Mouse (Mus musculus) neural tube, embryonic 15.5 days (tissue): Measurements from ENCODE around the gene Abcc4. TPM values are rescaled to one million over a fixed set of nuclear protein-coding genes. Genes with fewer than 3 reads are reported as not detected.

Experiments
- ATAC-seq: fragments of 200-750 bp; cut with Nextera tagmentation; 2 replicates; pipeline ENCODE4 v1.8.0; 2017; ENCODE audit warnings: mild to moderate bottlenecking, moderate TSS enrichment, moderate library complexity; ENCODE audit not compliant: low FRiP score
- H3K27ac ChIP-seq: fragments of 300-500 bp; sonication (generic); replicated peaks from 2 replicates; pipeline ENCODE4 v1.5.1; 2015; ENCODE audit warnings: mild to moderate bottlenecking, inconsistent platforms
- H3K27me3 ChIP-seq: fragments of 300-500 bp; sonication (generic); replicated peaks from 2 replicates; pipeline ENCODE4 v1.6.1; 2015; ENCODE audit warnings: inconsistent platforms
- H3K36me3 ChIP-seq: fragments of 300-500 bp; sonication (generic); 2 replicates; pipeline ENCODE4 v1.6.1; 2015; ENCODE audit warnings: inconsistent platforms
- H3K4me1 ChIP-seq: fragments of 300-500 bp; sonication (generic); 2 replicates; pipeline ENCODE4 v1.6.1; 2015; ENCODE audit warnings: inconsistent platforms
- H3K4me2 ChIP-seq: fragments of 300-500 bp; sonication (generic); 2 replicates; pipeline ENCODE4 v1.6.1; 2015; ENCODE audit warnings: inconsistent platforms, mild to moderate bottlenecking, moderate library complexity
- H3K4me3 ChIP-seq: fragments of 300-500 bp; sonication (generic); replicated peaks from 2 replicates; pipeline ENCODE4 v1.5.1; 2015; ENCODE audit warnings: mild to moderate bottlenecking, inconsistent platforms
- H3K9ac ChIP-seq: fragments of 300-500 bp; sonication (generic); replicated peaks from 2 replicates; pipeline ENCODE4 v1.6.1; 2015; ENCODE audit warnings: mild to moderate bottlenecking, inconsistent platforms
- H3K9me3 ChIP-seq: fragments of 300-500 bp; sonication (generic); replicated peaks from 2 replicates; pipeline ENCODE4 v1.6.1; 2016; ENCODE audit warnings: inconsistent platforms
- WGBS: fragments of 180-500 bp; shearing (Covaris S2); methylation state at CpG from one replicate; pipeline ENCODE4 v1.1.7; 2015; ENCODE audit warnings: mixed read lengths; 5-methylcytosine and 5-hydroxymethylcytosine counted together
- polyA plus RNA-seq: library from polyadenylated mRNA; unstranded; fragments of >200 nt; fragmentation: Nextera tagmentation; extraction: Ambion mirVana; gene quantifications from 2 replicates; pipeline ENCODE4 v1.2.1, GENCODE M21; 2015

Gene Abcc4
- polyA plus RNA-seq, 1 experiment from 2014 or later, result 3.1 TPM

GRCm38 (mm10) chr14:118475100-118475454 lies 230.9 kb downstream of the Abcc4 start:
- Histone ChIP-seq H3K9me3 (no peaks in the 10 kb centered on the region), H3K4me1 (peaks cover 18% of the 10 kb centered on the region), H3K27me3 (peaks cover 19% of the 10 kb centered on the region), H3K4me3 (no peak overlapping the region), H3K27ac (no peak overlapping the region), H3K4me2 (peak overlapping the region; percentile 90; the same call in 1 of the 2 replicates), H3K36me3 (no peaks in the 10 kb centered on the region), H3K9ac (no peak overlapping the region)
- ATAC-seq, result no peak
- 52% methylated on average over 7 of the region's 7 CpGs for WGBS

DNA sequence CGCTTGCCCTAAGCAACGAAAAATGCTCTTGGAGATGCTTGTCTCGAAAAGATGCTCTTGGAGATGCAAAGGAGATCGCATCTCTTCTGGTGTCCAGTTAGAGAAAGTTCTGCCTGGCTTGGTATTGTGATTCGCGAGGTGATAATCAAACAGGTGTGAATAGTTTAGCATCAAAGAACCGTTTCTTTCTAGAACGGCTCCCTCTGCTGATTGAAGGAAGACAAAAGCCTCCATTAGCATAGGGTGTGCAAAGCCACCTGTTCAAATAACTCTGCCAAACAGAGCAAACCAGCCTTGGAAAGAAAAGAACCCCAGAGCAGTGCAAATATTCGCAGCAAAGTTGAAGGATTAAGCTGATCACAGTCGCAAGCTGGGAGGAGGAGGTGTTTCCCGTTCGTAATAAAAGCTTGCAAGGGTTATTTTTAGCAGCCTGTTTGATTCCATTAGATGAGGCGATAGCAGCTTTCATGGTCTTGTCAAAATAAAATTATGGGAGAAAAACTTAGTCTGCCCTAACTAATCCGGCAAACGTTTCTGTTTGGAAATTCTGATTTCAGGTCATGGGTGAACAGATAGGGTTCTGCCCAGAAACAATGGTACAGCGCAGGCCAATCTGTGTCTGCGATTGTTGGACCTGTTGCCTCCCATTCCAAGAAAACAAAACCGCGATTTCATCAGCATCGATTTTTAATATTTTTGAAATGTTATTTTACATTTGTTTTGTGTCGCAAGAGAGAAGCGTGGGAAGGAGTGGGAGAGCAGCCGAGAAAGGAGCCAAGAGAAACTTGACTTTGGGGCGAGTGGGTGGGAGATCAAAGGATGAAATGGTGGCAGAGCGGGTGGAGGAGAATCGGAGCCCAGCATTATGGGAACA lies 231.6 kb downstream of the Abcc4 start:
- peak overlapping the region; percentile 51 for H3K9ac ChIP-seq
- H3K36me3 ChIP-seq, result no peaks in the 10 kb centered on the region
- peaks cover 18% of the 10 kb centered on the region for H3K4me1 ChIP-seq
- H3K9me3 ChIP-seq, result no peaks in the 10 kb centered on the region
- peaks cover 19% of the 10 kb centered on the region for H3K27me3 ChIP-seq
- ATAC-seq, result peak; percentile 61; the same call in 1 of the 2 replicates
- H3K27ac ChIP-seq, result no peak overlapping the region
- H3K4me2 ChIP-seq, result peak overlapping the region; percentile 90
- WGBS, result 16% methylated on average over 26 of the region's 26 CpGs
- H3K4me3 ChIP-seq, result peak overlapping the region; percentile 47

GRCm38 (mm10) chr14:118473831-118474193 lies 232.2 kb downstream of the Abcc4 start:
- H3K36me3 ChIP-seq, result no peaks in the 10 kb centered on the region
- peak overlapping the region; percentile 51 for H3K9ac ChIP-seq
- peak; percentile 85; the same call in 1 of the 2 replicates for ATAC-seq
- peaks cover 21% of the 10 kb centered on the region for H3K27me3 ChIP-seq
- H3K9me3 ChIP-seq, result no peaks in the 10 kb centered on the region
- peaks cover 18% of the 10 kb centered on the region for H3K4me1 ChIP-seq
- peak overlapping the region; percentile 90 for H3K4me2 ChIP-seq
- H3K27ac ChIP-seq, result no peak overlapping the region
- WGBS, result under 1% methylated on average over 37 of the region's 37 CpGs
- peak overlapping the region; percentile 47 for H3K4me3 ChIP-seq

DNA sequence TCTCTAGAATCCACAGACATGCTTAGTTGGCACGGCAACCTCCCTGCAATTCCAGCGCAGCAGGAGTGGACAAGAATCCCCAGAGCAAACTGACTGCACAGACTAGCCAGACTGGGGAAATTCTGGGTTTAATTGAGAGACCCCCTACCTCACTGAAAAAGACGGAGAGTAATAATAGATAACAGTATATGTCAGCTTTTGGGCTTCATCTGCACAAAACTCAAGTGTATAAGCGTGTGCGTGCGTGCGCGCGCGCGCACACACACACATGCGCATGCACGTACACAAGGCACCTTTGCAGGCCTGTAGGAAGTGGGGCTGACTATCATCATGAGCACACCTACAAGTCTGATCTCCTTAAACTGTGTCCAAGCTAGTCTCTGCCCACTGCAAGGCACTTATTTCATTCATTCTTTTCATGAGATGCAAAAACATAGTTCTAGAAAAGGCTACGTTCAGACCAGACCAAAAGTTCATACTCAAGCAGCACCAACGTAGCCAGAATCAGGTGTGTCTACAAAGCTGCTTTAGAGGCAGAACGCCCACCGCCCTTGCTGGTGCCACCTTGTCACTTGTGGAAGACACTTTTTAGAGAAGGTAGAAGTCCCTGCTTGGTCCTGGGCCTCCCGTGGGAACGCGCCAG lies 232.7 kb downstream of the Abcc4 start:
- no peak overlapping the region for H3K27ac ChIP-seq
- no peaks in the 10 kb centered on the region for H3K36me3 ChIP-seq
- no peaks in the 10 kb centered on the region for H3K9me3 ChIP-seq
- H3K4me2 ChIP-seq, result peak overlapping the region; percentile 90
- H3K4me3 ChIP-seq, result peak overlapping the region; percentile 47
- H3K27me3 ChIP-seq, result peaks cover 21% of the 10 kb centered on the region
- peak overlapping the region; percentile 51 for H3K9ac ChIP-seq
- H3K4me1 ChIP-seq, result peaks cover 18% of the 10 kb centered on the region
- 9% methylated on average over 20 of the region's 20 CpGs for WGBS
- peak; percentile 63; the same call in 1 of the 2 replicates for ATAC-seq

DNA sequence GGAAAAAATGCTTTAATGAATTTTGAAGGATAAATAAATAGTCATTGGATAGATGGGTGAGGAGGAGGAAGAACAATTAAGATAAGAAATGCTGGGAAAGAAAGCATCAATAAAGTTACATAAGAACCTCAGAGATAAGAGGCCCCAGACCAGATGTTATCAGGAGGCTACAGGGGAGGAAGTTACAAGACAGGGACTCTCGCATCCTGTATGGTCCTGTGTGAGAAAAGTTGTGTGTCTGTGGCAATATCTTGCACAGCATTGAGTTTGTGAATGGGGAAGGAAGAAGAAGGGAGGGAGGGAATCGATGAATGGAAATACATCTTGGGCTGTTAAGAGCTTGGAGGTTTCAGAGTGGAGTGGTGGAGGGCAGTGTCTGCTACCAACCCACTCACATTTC lies 240.7 kb downstream of the Abcc4 start:
- H3K9ac ChIP-seq, result no peak overlapping the region
- no peak overlapping the region for H3K27ac ChIP-seq
- no peak overlapping the region for H3K4me2 ChIP-seq
- H3K9me3 ChIP-seq, result no peaks in the 10 kb centered on the region
- no peaks in the 10 kb centered on the region for H3K36me3 ChIP-seq
- H3K27me3 ChIP-seq, result 0 out of 2 replicates have a peak, but pooled peaks cover 2% of the 10 kb centered on the region
- no peak overlapping the region for H3K4me3 ChIP-seq
- no peaks in the 10 kb centered on the region for H3K4me1 ChIP-seq
- no peak for ATAC-seq
- WGBS, result 93% methylated on average over 2 of the region's 2 CpGs

DNA sequence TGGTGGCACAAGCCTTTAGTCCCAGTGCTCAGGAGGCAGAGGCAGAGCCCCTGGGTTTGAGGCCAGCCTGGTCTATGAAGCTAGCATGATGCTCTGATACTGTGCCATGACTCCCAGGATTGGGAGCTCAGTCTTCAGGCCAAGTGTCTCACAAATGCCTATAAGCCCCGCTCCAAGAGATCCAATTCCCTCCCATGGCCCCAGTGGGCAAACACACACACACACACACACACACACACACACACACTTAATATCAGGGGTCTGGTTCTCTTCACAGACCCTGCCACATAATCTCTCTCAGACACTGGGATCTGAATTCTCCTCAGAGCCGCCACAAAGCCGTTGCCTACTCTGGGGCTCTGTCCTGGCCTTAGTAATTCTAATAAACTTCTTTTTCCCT lies 241.6 kb downstream of the Abcc4 start:
- no peak overlapping the region for H3K27ac ChIP-seq
- no peak overlapping the region for H3K4me3 ChIP-seq
- no peaks in the 10 kb centered on the region for H3K36me3 ChIP-seq
- H3K4me1 ChIP-seq, result no peaks in the 10 kb centered on the region
- H3K27me3 ChIP-seq, result 0 out of 2 replicates have a peak, but pooled peaks cover 2% of the 10 kb centered on the region
- no peaks in the 10 kb centered on the region for H3K9me3 ChIP-seq
- no peak overlapping the region for H3K4me2 ChIP-seq
- H3K9ac ChIP-seq, result no peak overlapping the region
- no peak for ATAC-seq
- WGBS, result 94% methylated on average over 3 of the region's 3 CpGs

- WGBS, result 66% methylated on average over 4 of the region's 4 CpGs
- ATAC-seq, result no peak
Measured at GRCm38 (mm10) chr14:118452572-118452971, 253.4 kb downstream of the Abcc4 start.

DNA sequence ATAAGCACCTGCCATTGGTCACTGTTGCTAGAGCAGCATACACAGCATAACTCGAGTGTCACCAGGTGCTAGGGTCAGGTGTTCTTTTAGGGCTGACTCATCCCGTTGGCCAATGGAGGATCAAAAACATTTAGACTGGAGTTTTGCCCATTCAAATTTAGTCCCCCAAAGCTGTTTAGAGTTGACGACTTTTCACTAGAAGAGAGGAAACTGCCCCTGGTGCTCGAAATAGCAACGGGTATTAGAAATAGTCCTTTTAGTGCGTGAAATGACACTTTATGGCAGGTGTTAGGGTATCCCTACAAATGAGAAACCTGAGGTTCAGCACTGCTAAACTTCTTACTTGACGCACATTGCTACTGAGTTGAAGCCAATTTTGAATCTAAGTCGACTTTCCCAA lies 265.9 kb downstream of the Abcc4 start:
- Histone ChIP-seq H3K36me3 (no peaks in the 10 kb centered on the region), H3K9me3 (no peaks in the 10 kb centered on the region), H3K27ac (no peak overlapping the region), H3K4me1 (peaks cover 18% of the 10 kb centered on the region), H3K9ac (no peak overlapping the region), H3K27me3 (peaks cover 34% of the 10 kb centered on the region), H3K4me3 (no peak overlapping the region), H3K4me2 (no peak overlapping the region)
- 75% methylated on average over 8 of the region's 8 CpGs for WGBS
- no peak for ATAC-seq

More at GRCm38 (mm10) chr14:118452572-118452971, 253.4 kb downstream of the Abcc4 start:
- no peak overlapping the region for H3K4me2 ChIP-seq
- H3K9me3 ChIP-seq, result no peaks in the 10 kb centered on the region
- H3K4me1 ChIP-seq, result no peaks in the 10 kb centered on the region
- H3K9ac ChIP-seq, result no peak overlapping the region
- H3K27ac ChIP-seq, result no peak overlapping the region
- H3K27me3 ChIP-seq, result no peaks in the 10 kb centered on the region
- H3K36me3 ChIP-seq, result no peaks in the 10 kb centered on the region
- H3K4me3 ChIP-seq, result no peak overlapping the region

- ATAC-seq, result peak; percentile 84
- Histone ChIP-seq H3K4me3 (peak overlapping the region; percentile 43), H3K27ac (peak overlapping the region; percentile 72), H3K36me3 (no peaks in the 10 kb centered on the region), H3K27me3 (peaks cover 39% of the 10 kb centered on the region), H3K9ac (peak overlapping the region; percentile 21), H3K4me2 (peak overlapping the region; percentile 93), H3K9me3 (no peaks in the 10 kb centered on the region), H3K4me1 (peaks cover 18% of the 10 kb centered on the region)
- WGBS, result under 1% methylated on average over 34 of the region's 36 CpGs
Measured at GRCm38 (mm10) chr14:118437156-118437931, 268.7 kb downstream of the Abcc4 start.

- Histone ChIP-seq H3K27me3 (peaks cover 39% of the 10 kb centered on the region), H3K27ac (peak overlapping the region; percentile 72), H3K4me1 (peaks cover 18% of the 10 kb centered on the region), H3K9ac (peak overlapping the region; percentile 21), H3K36me3 (no peaks in the 10 kb centered on the region), H3K4me2 (peak overlapping the region; percentile 93), H3K4me3 (peak overlapping the region; percentile 43), H3K9me3 (no peaks in the 10 kb centered on the region)
- WGBS, result under 1% methylated on average over 31 of the region's 31 CpGs
- peak; percentile 89 for ATAC-seq
Measured at GRCm38 (mm10) chr14:118436791-118437155, 269.2 kb downstream of the Abcc4 start.

- ATAC-seq, result no peak
- H3K9ac ChIP-seq, result no peak overlapping the region
- no peaks in the 10 kb centered on the region for H3K36me3 ChIP-seq
- H3K4me3 ChIP-seq, result no peak overlapping the region
- peaks cover 18% of the 10 kb centered on the region for H3K4me1 ChIP-seq
- H3K4me2 ChIP-seq, result 0 out of 2 replicates have a peak overlapping the region, but pooled peaks have one; percentile 13
- H3K27ac ChIP-seq, result no peak overlapping the region
- 11% methylated on average over 12 of the region's 12 CpGs for WGBS
- H3K27me3 ChIP-seq, result peaks cover 36% of the 10 kb centered on the region
- no peaks in the 10 kb centered on the region for H3K9me3 ChIP-seq
Measured at GRCm38 (mm10) chr14:118435676-118436330, 270.2 kb downstream of the Abcc4 start.
